Mouse (Mus musculus) neutrophil, adult 5-6 weeks (primary cell): ENCODE data around the gene Brd4. TPM values are rescaled to one million over a fixed set of nuclear protein-coding genes. Genes with fewer than 3 reads are reported as not detected.

Experiments
- ATAC-seq: fragments of 151-379, 151-347 bp; 2 replicates; pipeline ENCODE4 v1.8.0; 2017; ENCODE audit warnings: mild to moderate bottlenecking, moderate TSS enrichment; ENCODE audit not compliant: insufficient number of reproducible peaks, poor library complexity, low FRiP score, severe bottlenecking; ENCODE audit errors: extremely low read depth
- total RNA-seq: library from RNA; stranded (forward); fragments of 200-1000 nt; gene quantifications from 2 replicates; pipeline ENCODE4 v1.2.3, GENCODE M21; 2017

Gene Brd4
- total RNA-seq, 1 experiment from 2014 or later, result 73.6 TPM

GRCm38 (mm10) chr17:32283341-32283740 is 1.2 kb downstream of the Brd4 start:
- ATAC-seq, result no peak

DNA sequence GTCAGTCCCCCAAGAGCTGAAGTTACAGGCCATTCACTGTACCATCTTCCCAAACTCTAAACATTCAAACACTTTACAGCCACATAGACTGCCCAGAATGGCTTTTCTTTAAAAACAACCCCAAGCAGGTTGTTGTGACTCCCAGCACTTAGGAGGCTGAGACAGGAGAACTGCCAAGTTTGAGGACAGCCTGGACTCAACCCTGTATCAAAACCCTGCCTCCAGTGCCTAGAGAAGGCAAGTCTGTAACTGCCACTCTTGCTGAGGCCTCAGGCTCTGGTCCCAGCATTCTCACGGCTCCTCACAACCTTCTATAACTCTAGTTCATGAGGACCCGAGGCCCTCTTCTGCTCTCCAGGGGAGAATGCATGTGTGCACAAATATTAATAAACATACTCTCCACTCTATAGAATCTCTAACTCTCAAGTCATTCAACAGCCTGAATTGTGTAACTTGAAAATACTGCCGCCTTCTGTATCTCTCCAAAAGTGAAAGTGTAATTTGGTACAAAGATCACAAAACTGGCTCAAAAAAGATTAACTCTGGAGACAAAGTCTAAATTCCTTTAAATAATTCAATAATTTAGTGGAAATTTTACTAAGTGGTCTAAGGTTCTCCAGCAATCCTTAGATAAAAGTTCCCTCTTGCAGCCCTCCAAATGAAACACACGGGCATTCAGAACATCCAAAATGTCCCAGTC is 2.8 kb downstream of the Brd4 start:
- no peak for ATAC-seq

DNA sequence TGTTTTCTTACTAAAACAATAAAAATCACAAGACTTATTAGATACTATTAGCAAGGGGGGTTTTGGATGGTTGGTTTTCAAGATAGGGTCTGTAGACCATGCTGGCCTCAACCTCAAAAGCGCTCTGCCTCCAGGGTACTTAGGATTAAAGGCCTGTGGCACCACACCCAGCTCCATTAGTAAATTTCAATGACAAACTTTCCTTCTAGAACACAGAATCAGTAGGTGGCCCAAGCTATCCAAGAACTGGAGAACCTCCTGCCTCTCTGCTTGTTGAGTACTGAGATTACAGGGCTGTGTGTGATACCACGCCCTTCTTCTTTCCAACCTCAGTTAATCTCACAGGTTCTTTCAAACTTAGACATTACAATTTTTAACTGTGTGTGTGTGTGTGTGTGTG is 3.4 kb downstream of the Brd4 start:
- no peak for ATAC-seq

DNA sequence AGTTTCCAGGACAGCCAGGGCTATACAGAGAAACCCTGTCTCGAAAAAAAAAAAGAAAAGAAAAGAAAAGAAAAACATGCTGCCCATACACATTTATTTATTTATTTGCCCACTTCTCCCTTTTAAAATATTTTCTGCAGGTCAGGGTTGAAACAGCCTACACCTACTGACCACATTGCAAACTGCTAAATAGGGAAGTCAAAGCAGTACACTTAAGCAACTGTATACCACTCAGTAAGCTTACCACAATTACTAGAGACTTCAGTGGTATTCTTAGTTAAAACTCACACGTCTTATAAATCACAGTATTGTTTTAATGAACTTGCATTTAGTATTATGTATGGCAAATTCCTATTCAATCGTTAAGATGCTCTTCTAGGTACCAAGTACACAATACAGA is 3.9 kb downstream of the Brd4 start:
- ATAC-seq, result no peak; the same call in 1 of the 2 replicates

- no peak for ATAC-seq
Measured at GRCm38 (mm10) chr17:32277201-32277600, 7.3 kb downstream of the Brd4 start.

- ATAC-seq, result no peak
Measured at GRCm38 (mm10) chr17:32275568-32275967, 9.0 kb downstream of the Brd4 start.

GRCm38 (mm10) chr17:32269151-32269550 is 15.4 kb downstream of the Brd4 start:
- ATAC-seq, result no peak

DNA sequence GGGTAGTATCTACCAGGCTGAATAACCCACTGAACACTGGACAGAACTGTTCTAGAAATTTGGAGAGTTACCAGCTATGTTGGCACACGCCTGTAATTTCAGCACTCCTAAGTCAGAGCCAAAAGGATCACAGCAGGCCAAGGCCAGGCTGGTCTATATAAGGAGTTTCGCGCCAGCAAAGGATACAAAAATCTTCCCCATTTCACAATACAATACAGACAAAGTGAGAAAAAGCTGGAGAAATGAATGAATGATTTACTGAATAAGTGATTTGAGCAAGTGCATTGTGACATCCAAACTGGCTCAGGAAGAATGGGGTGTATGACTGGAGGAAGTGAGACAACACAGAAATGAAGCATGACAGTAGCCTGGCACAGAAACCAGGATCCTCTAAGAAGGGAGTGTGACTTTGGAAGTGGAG is 16.0 kb downstream of the Brd4 start:
- ATAC-seq, result no peak

GRCm38 (mm10) chr17:32268096-32268495 is 16.4 kb downstream of the Brd4 start:
- no peak for ATAC-seq

DNA sequence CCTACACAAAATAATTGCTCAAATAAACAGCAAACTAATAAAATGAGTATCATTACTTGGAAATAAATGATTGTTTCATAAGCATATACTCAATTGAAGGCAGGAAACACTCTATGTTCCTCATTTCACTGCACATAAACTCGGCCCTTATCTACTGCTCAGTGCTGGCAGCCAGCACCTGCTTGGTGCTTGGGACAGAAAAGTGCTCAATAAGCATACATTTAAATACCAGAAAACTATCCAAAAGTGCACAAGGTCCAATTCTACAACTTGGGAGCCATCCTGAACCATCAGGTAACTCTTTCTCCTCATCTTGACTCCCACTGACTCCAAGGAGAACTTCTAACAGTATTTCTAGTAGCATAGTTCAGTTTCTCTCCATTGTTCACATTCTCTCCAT is 16.9 kb downstream of the Brd4 start:
- no peak for ATAC-seq

- no peak for ATAC-seq
Measured at GRCm38 (mm10) chr17:32263672-32264071, 20.9 kb downstream of the Brd4 start.

DNA sequence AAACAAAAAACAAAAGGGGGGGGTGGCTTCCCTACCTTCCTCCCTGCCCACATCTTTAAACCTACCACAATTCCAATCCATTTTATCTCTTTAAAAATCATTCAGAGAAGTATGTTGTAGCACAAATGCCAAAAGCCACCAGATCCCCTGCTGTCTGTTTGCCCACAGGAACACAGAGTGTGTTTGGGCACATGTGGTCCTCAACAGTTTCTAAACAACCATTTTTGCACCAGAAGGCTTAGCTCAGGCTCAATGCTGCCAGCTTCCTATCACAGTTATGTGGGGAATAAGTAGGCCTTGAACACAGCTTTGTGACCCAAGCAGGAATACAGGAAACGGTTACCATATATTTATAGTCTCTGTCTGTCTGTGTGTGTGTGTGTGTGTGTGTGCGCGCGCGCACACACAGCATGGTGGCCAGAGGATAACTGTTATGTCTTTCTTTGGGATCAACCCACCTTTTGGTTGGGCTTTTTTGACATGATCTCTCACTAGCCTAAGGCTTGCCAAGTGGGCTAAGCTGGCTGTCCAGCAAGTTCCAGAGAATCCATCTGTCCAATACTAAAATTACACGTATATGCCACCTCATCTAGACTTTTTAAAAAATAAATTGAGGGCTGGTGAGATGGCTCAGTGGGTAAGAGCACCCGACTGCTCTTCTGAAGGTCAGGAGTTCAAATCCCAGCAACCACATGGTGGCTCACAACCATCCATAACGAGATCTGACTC is 21.5 kb downstream of the Brd4 start:
- no peak for ATAC-seq

- ATAC-seq, result no peak
Measured at GRCm38 (mm10) chr17:32258869-32259268, 25.7 kb downstream of the Brd4 start.

DNA sequence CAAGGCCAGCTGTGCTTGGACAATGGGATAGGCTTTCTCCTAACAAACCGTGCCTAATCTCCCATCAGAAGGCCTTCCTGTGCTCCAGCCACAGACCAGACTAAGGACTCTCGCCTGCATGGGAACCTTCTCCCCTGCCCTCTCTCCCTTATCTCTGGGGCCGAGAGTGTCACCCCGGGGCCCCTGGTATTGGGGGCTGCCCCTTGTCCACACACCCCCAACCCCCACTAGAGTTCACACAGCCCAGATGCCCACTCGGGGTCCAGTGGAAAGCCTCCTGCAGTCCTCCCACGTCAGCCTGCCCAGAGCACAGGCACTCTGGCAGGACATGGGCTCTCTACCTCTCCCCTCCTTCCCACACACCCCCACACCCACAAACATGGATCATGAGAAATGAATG is 26.6 kb downstream of the Brd4 start:
- no peak for ATAC-seq

- no peak for ATAC-seq
Measured at GRCm38 (mm10) chr17:32257452-32257851, 27.1 kb downstream of the Brd4 start.

DNA sequence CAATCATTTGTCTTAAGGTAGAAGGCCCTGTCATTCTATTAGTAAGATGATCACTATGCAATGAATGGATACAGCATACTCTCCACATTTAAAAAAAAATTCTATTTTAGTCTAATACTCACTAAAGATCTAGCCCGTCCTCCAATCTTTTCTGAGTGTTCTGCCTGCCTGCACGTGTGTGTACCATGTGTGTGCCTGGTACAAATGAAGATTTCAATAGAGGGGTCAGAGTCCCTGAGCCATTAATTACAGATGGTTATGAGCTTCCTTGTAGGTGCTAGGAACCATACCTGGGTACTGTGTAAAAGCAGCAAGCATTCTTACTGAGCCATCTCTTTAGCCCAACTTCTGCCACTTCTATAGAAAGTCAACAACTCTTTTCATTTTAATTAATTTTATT is 27.6 kb downstream of the Brd4 start:
- no peak for ATAC-seq

DNA sequence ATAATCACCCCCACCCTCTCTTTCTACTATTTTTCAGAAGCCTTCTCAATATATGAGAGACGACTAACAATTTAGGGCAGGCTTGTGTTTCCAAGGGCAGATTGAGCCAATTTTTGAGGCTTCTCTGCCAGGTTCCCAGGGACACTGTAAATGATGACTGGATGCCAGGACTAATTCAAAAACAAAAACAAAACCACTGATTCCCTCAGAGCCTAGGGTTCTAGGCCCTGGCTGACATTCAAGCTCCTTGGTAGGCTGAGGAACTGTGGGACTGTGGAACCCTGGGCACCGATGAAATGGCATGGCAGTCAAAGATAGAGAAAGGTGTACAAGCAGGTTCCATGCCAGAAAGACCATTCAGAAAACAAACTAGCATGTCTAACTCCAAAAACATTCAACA is 31.3 kb downstream of the Brd4 start:
- ATAC-seq, result no peak

GRCm38 (mm10) chr17:32251827-32252470 is 32.6 kb downstream of the Brd4 start:
- ATAC-seq, result no peak

- no peak for ATAC-seq
Measured at GRCm38 (mm10) chr17:32250066-32250465, 34.5 kb downstream of the Brd4 start.

- ATAC-seq, result no peak
Measured at GRCm38 (mm10) chr17:32248192-32248591, 36.3 kb downstream of the Brd4 start.
